Mouse (Mus musculus): ENCODE results near the gene Rab11a. TPM values are rescaled to one million over a fixed set of nuclear protein-coding genes. Genes with fewer than 3 reads are reported as not detected.

Rab11a gene
- polyA plus RNA-seq, 1 experiment from 2014 or later: 415 TPM

DNA sequence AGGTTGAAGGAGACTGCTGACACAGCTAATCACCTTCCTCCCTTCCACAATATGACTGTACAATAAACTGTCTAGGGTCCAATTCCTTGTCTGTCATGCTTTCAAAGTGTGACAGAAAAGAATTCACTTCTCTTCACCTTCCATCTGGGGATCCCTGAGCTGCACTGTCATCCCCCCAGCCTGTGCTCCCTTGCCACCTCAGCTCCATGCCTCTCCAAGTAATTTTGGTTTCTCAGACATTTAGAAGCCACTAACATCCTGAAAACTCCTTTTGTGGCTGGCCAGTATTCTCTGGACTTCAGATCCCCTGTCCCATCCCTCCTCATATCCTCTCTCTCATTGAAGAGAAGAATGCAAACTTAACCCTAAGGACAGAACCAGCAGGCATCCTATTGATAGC is 35.2 kb downstream of the Rab11a start:
- no peak overlapping the region for H3K27ac ChIP-seq (replicated peaks)
- no peak overlapping the region for H3K9ac ChIP-seq
- H3K4me1 ChIP-seq (replicated peaks): no peaks in the 10 kb centered on the region
- no peak overlapping the region for H3K4me3 ChIP-seq
- no peak for ATAC-seq (ENCODE audit: low read depth)
- H3K4me2 ChIP-seq: no peak overlapping the region
- H3K36me3 ChIP-seq: peaks cover 45% of the 10 kb centered on the region
- H3K9me3 ChIP-seq: no peaks in the 10 kb centered on the region
- no peaks in the 10 kb centered on the region for H3K27me3 ChIP-seq

DNA sequence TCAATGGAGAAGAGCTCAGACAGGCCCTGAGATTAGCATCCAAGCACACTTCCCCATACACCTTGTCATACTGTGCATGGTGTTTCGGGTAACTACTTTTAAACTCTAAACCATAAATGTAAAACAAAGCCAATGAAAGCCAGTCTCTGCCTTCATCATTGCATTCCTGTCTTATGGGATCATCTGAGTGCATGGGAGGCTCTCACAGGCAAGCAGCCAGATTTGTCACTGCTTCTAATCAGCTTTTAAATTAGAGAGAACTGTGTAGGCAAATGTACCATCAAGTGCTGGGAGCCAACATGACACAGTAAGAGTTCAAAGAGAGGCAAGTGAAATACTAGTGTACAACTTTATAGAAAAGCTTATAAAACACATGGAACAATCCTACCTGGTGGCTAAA is 35.9 kb downstream of the Rab11a start:
- no peak for ATAC-seq (ENCODE audit: low read depth)
- Histone ChIP-seq H3K4me1 (replicated peaks) (no peaks in the 10 kb centered on the region), H3K9me3 (no peaks in the 10 kb centered on the region), H3K27me3 (no peaks in the 10 kb centered on the region), H3K4me3 (no peak overlapping the region), H3K4me2 (no peak overlapping the region), H3K36me3 (peaks cover 41% of the 10 kb centered on the region), H3K27ac (replicated peaks) (no peak overlapping the region), H3K9ac (no peak overlapping the region)
- 97% methylated on average over 1 of the region's 1 CpGs for WGBS

- Histone ChIP-seq H3K9me3 (no peaks in the 10 kb centered on the region), H3K27ac (replicated peaks) (no peak overlapping the region), H3K4me3 (no peak overlapping the region), H3K4me1 (replicated peaks) (no peaks in the 10 kb centered on the region), H3K27me3 (no peaks in the 10 kb centered on the region), H3K9ac (no peak overlapping the region), H3K36me3 (peaks cover 45% of the 10 kb centered on the region), H3K4me2 (no peak overlapping the region)
- 87% methylated on average over 4 of the region's 4 CpGs for WGBS
- no peak for ATAC-seq (ENCODE audit: low read depth)
These were observed 36.9 kb downstream of the Rab11a start for GRCm38 (mm10) chr9:64700451-64701311.

- peaks cover 53% of the 10 kb centered on the region for H3K36me3 ChIP-seq
- H3K4me1 ChIP-seq (replicated peaks): no peaks in the 10 kb centered on the region
- no peak for ATAC-seq (ENCODE audit: low read depth)
- 91% methylated on average over 1 of the region's 1 CpGs for WGBS
- no peak overlapping the region for H3K27ac ChIP-seq (replicated peaks)
- no peaks in the 10 kb centered on the region for H3K9me3 ChIP-seq
- no peak overlapping the region for H3K4me3 ChIP-seq
- H3K4me2 ChIP-seq: no peak overlapping the region
- H3K27me3 ChIP-seq: no peaks in the 10 kb centered on the region
- H3K9ac ChIP-seq: no peak overlapping the region
These were observed 39.0 kb downstream of the Rab11a start for GRCm38 (mm10) chr9:64698586-64698985.

GRCm38 (mm10) chr9:64697677-64698076 is 39.9 kb downstream of the Rab11a start:
- WGBS: 77% methylated on average over 5 of the region's 5 CpGs
- no peak overlapping the region for H3K4me2 ChIP-seq
- no peak overlapping the region for H3K27ac ChIP-seq (replicated peaks)
- H3K4me1 ChIP-seq (replicated peaks): no peaks in the 10 kb centered on the region; the same call in 1 of the 2 replicates
- no peak overlapping the region for H3K9ac ChIP-seq
- no peak for ATAC-seq (ENCODE audit: low read depth)
- peaks cover 50% of the 10 kb centered on the region for H3K36me3 ChIP-seq
- H3K27me3 ChIP-seq: no peaks in the 10 kb centered on the region
- H3K4me3 ChIP-seq: no peak overlapping the region
- H3K9me3 ChIP-seq: no peaks in the 10 kb centered on the region

GRCm38 (mm10) chr9:64697006-64697405 is 40.6 kb downstream of the Rab11a start:
- Histone ChIP-seq H3K9ac (no peak overlapping the region), H3K27me3 (no peaks in the 10 kb centered on the region), H3K4me3 (no peak overlapping the region), H3K9me3 (no peaks in the 10 kb centered on the region), H3K4me2 (no peak overlapping the region), H3K27ac (replicated peaks) (no peak overlapping the region), H3K4me1 (replicated peaks) (no peaks in the 10 kb centered on the region; the same call in 1 of the 2 replicates), H3K36me3 (peaks cover 48% of the 10 kb centered on the region)
- WGBS: 69% methylated on average over 1 of the region's 1 CpGs
- ATAC-seq (ENCODE audit: low read depth): no peak

GRCm38 (mm10) chr9:64696404-64696803 is 41.2 kb downstream of the Rab11a start:
- Histone ChIP-seq H3K4me1 (replicated peaks) (peaks cover under 1% of the 10 kb centered on the region; the same call in 1 of the 2 replicates), H3K4me3 (no peak overlapping the region), H3K36me3 (peaks cover 47% of the 10 kb centered on the region), H3K27ac (replicated peaks) (no peak overlapping the region), H3K9me3 (no peaks in the 10 kb centered on the region), H3K27me3 (no peaks in the 10 kb centered on the region), H3K4me2 (no peak overlapping the region), H3K9ac (no peak overlapping the region)
- 91% methylated on average over 4 of the region's 4 CpGs for whole genome bisulfite sequencing
- ATAC-seq (ENCODE audit: low read depth): no peak

GRCm38 (mm10) chr9:64695266-64695665 is 42.3 kb downstream of the Rab11a start:
- no peak overlapping the region for H3K4me3 ChIP-seq
- no peak overlapping the region for H3K4me2 ChIP-seq
- H3K36me3 ChIP-seq: peaks cover 43% of the 10 kb centered on the region
- no peaks in the 10 kb centered on the region for H3K27me3 ChIP-seq
- WGBS: 96% methylated on average over 1 of the region's 1 CpGs
- no peaks in the 10 kb centered on the region for H3K9me3 ChIP-seq
- no peak overlapping the region for H3K9ac ChIP-seq
- no peak overlapping the region for H3K27ac ChIP-seq (replicated peaks)
- H3K4me1 ChIP-seq (replicated peaks): peaks cover 6% of the 10 kb centered on the region; the same call in 1 of the 2 replicates
- ATAC-seq (ENCODE audit: low read depth): no peak

DNA sequence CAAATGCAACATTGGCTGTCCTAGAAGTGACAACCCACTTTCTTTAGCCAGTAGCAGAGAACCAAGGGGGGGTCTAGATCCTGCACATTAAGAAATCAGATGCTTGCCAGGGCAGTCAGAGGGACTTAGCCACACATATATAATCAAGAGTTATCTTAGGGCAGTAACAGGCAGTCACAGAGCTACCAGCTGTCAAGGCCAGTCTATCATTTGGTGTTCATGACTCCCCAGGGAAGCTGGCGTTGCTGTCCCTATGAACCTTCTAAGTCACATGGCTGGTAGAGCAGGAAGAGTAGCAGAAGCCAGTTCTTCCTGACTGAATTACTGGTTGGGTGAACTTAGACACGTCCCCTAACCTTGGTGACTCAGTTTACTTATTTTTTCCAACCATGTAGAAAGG is 44.5 kb downstream of the Rab11a start:
- Histone ChIP-seq H3K27ac (replicated peaks) (no peak overlapping the region), H3K4me2 (no peak overlapping the region), H3K27me3 (no peaks in the 10 kb centered on the region), H3K4me1 (replicated peaks) (peaks cover 7% of the 10 kb centered on the region), H3K36me3 (peaks cover 32% of the 10 kb centered on the region), H3K9ac (no peak overlapping the region), H3K9me3 (no peaks in the 10 kb centered on the region), H3K4me3 (no peak overlapping the region)
- 54% methylated on average over 2 of the region's 2 CpGs for WGBS
- ATAC-seq (ENCODE audit: low read depth): no peak

DNA sequence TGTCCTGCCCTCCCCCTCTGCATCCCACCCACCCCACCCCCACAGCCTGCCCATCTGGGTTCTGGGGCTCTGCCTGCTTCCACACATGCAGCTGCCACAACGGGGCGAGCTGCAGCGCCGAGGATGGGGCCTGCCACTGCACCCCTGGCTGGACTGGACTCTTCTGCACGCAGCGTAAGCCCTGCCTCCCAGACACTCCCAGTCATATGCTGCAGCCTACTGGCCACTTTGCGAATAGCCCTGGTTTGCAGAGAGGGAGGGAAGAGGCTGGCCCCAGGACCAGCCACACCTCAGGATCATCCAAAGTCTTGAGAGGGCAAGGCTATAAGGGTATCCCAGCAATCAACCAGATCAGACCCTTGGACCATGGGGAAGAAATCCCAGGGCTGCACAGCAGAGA is 46.4 kb downstream of the Rab11a start:
- H3K4me3 ChIP-seq: no peak overlapping the region
- ATAC-seq (ENCODE audit: low read depth): peak; percentile 78
- WGBS: 0% methylated on average over 7 of the region's 7 CpGs
- 0 out of 2 replicates have a peak overlapping the region, but pooled peaks have one; percentile 31 for H3K9ac ChIP-seq
- peaks cover 28% of the 10 kb centered on the region for H3K36me3 ChIP-seq
- H3K4me1 ChIP-seq (replicated peaks): peaks cover 19% of the 10 kb centered on the region
- no peak overlapping the region for H3K27ac ChIP-seq (replicated peaks)
- no peaks in the 10 kb centered on the region for H3K27me3 ChIP-seq
- no peaks in the 10 kb centered on the region for H3K9me3 ChIP-seq
- H3K4me2 ChIP-seq: no peak overlapping the region

DNA sequence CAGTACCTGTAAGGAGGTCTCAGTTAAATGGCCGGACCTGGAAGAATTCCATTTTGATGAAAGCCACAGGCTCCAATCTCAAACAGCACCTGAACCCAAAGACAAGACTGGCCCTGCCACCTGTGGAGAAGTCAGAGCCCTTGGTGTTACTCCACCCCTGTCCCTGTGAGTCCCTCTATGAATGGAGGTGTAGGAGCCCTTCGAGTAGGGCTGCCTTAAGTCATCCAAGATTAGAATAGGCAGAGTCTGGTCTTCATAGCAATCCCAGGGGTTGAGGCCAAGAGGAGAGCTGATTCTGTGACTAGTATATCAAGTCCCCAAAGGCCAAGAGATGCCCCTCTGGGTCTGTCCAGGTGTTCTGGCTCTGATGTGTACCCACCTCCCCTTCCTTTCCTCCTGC is 46.8 kb downstream of the Rab11a start:
- H3K4me3 ChIP-seq: no peak overlapping the region
- H3K4me2 ChIP-seq: no peak overlapping the region
- H3K4me1 ChIP-seq (replicated peaks): peaks cover 19% of the 10 kb centered on the region
- H3K27me3 ChIP-seq: no peaks in the 10 kb centered on the region
- H3K9ac ChIP-seq: 0 out of 2 replicates have a peak overlapping the region, but pooled peaks have one; percentile 31
- H3K36me3 ChIP-seq: peaks cover 24% of the 10 kb centered on the region
- H3K27ac ChIP-seq (replicated peaks): no peak overlapping the region
- peak; percentile 20; the same call in 1 of the 2 replicates for ATAC-seq (ENCODE audit: low read depth)
- 83% methylated on average over 2 of the region's 2 CpGs for WGBS
- no peaks in the 10 kb centered on the region for H3K9me3 ChIP-seq

- 58% methylated on average over 1 of the region's 1 CpGs for WGBS
- H3K27ac ChIP-seq (replicated peaks): no peak overlapping the region
These were observed 49.6 kb downstream of the Rab11a start for GRCm38 (mm10) chr9:64688015-64688394.

More at GRCm38 (mm10) chr9:64688015-64688394, 49.6 kb downstream of the Rab11a start:
- Histone ChIP-seq H3K4me3 (no peak overlapping the region), H3K4me1 (replicated peaks) (peaks cover 26% of the 10 kb centered on the region), H3K4me2 (no peak overlapping the region), H3K9me3 (no peaks in the 10 kb centered on the region), H3K27me3 (no peaks in the 10 kb centered on the region), H3K9ac (no peak overlapping the region), H3K36me3 (no peaks in the 10 kb centered on the region)
- no peak for ATAC-seq (ENCODE audit: low read depth)

All from neural tube, embryonic 13.5 days (tissue).